Mouse (Mus musculus): ENCODE results near the gene Crbn. TPM values are rescaled to one million over a fixed set of nuclear protein-coding genes. Genes with fewer than 3 reads are reported as not detected.

The Crbn gene
- polyA plus RNA-seq, 1 experiment from 2014 or later = 69.4 TPM

DNA sequence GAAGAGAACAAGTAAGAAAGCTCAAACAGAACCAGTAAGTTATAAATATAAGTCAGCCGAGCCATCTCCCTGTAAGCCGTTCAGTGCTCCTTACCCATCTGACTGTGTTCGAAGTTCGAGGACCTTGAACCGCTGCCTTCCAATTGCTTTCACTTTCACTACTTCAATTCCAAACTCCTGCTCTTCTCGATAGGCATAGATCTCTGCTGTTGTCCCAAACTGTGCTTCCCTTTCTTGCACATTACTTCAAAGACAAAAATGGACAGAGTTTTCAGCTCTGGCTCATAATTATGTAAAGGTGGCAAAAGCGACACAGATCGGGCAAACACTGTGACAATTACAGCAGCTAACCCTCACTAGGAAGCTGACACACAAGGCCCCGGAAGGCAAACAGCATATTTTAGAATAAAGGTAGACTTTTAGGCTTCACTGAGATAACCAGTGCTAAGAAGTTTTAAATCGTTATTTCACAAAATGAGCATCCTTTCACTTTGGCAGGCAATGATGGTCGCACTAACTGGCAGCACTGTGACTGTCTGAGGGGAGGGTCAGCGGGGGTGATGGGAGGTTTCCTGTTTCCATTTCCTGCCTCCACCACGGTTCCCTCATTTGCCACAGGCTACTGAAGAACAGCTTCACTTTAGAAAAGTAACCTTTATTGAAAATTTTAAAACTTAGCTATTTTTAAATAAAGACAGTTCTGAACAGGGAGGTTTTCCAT lies 5.6 kb downstream of the Crbn start:
- H3K4me1 ChIP-seq (replicated peaks) = peaks cover 11% of the 10 kb centered on the region
- no peak overlapping the region for H3K4me2 ChIP-seq
- 92% methylated on average over 13 of the region's 13 CpGs for WGBS
- no peak for ATAC-seq (ENCODE audit: low read depth)
- no peaks in the 10 kb centered on the region for H3K9me3 ChIP-seq
- H3K27me3 ChIP-seq = no peaks in the 10 kb centered on the region
- no peak overlapping the region for H3K4me3 ChIP-seq
- H3K27ac ChIP-seq (replicated peaks) = no peak overlapping the region
- H3K9ac ChIP-seq = no peak overlapping the region
- H3K36me3 ChIP-seq = peaks cover 41% of the 10 kb centered on the region

DNA sequence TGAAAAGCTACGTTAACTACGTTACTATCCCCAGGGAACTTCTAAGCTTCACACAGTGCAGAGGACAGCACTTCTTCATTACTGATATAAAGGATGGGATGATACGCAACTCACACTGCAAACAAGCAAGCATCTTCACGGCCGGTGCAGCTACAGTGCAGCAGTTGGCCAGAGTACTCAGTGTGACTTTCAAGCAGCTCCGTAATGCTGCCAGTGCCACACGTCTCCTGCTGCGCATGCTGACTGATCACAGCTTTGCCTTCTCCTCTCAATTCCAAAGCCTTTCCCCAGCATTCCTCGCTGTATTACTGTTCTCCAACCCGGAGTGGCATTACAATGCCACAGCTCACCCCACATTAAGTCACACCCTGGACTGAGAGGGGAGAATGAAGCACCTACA lies 6.3 kb downstream of the Crbn start:
- no peak for ATAC-seq (ENCODE audit: low read depth)
- 93% methylated on average over 10 of the region's 10 CpGs for WGBS
- peaks cover 47% of the 10 kb centered on the region for H3K36me3 ChIP-seq
- H3K27me3 ChIP-seq = no peaks in the 10 kb centered on the region
- no peak overlapping the region for H3K4me3 ChIP-seq
- no peak overlapping the region for H3K4me2 ChIP-seq
- no peak overlapping the region for H3K27ac ChIP-seq (replicated peaks)
- H3K4me1 ChIP-seq (replicated peaks) = peaks cover 5% of the 10 kb centered on the region
- H3K9ac ChIP-seq = no peak overlapping the region
- no peaks in the 10 kb centered on the region for H3K9me3 ChIP-seq

DNA sequence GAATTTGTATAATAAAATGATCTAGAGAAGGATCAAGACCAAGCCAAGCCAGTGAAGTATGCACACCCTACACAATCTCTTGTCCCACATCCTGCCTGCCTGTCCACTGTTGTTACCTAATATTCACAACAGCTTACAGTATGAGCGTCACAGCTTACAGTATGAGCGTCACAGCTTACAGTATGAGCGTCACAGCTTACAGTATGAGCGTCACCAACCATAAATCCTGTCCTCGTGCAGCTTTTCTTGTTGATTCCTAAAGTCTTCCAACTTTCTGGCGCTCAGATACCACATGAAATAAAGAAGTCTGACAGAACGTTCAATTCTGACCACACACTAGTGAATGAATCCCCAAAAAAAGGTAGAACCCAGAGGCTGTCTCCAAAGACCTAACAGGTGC lies 6.8 kb downstream of the Crbn start:
- H3K4me2 ChIP-seq = no peak overlapping the region
- H3K4me3 ChIP-seq = no peak overlapping the region
- no peak for ATAC-seq (ENCODE audit: low read depth)
- no peaks in the 10 kb centered on the region for H3K27me3 ChIP-seq
- WGBS = 96% methylated on average over 7 of the region's 7 CpGs
- H3K36me3 ChIP-seq = peaks cover 51% of the 10 kb centered on the region
- H3K9ac ChIP-seq = no peak overlapping the region
- H3K9me3 ChIP-seq = no peaks in the 10 kb centered on the region
- H3K4me1 ChIP-seq (replicated peaks) = no peaks in the 10 kb centered on the region
- H3K27ac ChIP-seq (replicated peaks) = no peak overlapping the region

DNA sequence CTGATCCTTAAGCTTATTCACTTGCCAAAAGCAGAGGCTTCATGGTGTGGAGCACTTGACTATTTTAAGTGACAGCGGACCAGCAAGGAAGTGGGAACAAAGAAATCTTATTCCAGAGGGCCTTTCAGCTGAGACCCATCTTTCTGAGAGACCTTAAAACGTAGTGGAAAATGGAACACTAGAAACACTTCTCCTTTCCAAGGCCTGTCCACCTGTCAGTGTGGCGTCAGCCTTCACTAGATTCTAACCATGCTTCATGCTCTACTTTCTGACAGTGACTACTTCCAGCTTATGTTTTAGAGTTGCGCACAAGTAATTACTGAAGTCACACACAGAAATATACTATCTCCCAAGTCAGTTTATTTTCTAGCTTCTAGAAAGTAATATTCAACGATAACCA lies 7.4 kb downstream of the Crbn start:
- Histone ChIP-seq H3K27ac (replicated peaks) (no peak overlapping the region), H3K27me3 (no peaks in the 10 kb centered on the region), H3K9me3 (no peaks in the 10 kb centered on the region), H3K9ac (no peak overlapping the region), H3K4me2 (no peak overlapping the region), H3K4me1 (replicated peaks) (no peaks in the 10 kb centered on the region), H3K4me3 (no peak overlapping the region), H3K36me3 (peaks cover 55% of the 10 kb centered on the region)
- ATAC-seq (ENCODE audit: low read depth) = no peak
- WGBS = 96% methylated on average over 5 of the region's 5 CpGs

DNA sequence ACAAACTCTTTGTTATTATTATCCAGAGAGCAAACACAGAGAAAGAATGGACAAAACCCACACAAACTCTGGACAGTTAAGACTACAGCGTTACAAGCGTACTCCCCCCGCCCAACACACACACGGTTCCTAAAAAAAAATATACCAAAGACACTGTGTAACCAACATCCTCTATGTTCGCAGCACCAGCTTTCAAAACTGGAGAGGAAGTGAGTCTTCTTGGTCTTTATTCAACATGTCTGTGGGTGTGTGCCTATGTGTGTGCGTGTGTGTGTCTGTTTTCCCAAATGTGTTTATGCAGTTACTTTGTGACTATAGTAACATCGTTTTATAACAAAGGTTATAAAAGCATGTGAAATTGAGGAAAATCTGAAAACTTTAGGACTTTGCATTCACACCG lies 8.4 kb downstream of the Crbn start:
- H3K27me3 ChIP-seq = no peaks in the 10 kb centered on the region
- no peak overlapping the region for H3K4me3 ChIP-seq
- no peak for ATAC-seq (ENCODE audit: low read depth)
- H3K4me2 ChIP-seq = no peak overlapping the region
- no peaks in the 10 kb centered on the region for H3K9me3 ChIP-seq
- H3K27ac ChIP-seq (replicated peaks) = no peak overlapping the region
- H3K9ac ChIP-seq = no peak overlapping the region
- 91% methylated on average over 8 of the region's 8 CpGs for WGBS
- H3K36me3 ChIP-seq = peaks cover 65% of the 10 kb centered on the region
- H3K4me1 ChIP-seq (replicated peaks) = no peaks in the 10 kb centered on the region

GRCm38 (mm10) chr6:106787138-106787537 lies 12.7 kb downstream of the Crbn start:
- no peak for ATAC-seq (ENCODE audit: low read depth)
- Histone ChIP-seq H3K36me3 (peaks cover 58% of the 10 kb centered on the region), H3K9me3 (no peaks in the 10 kb centered on the region)

DNA sequence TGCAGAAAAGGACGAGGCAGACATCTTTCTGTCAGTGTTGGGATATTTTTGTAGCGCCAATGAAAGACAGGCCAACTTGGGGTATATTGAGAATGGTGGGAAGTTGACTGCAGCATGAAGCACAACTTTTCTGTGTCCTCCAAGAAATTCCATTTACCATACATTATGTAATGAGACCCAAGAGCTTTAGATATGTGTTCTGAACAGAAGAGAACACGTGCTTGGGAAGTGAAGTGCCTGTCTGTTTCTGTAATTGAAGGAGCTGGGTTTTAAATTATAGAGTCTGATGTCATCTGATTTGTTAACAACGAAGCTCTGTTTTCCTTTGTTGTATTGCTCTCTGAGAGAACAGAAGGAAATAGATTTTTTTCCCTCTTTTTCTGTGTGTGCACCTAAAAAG lies 29.8 kb downstream of the Crbn start:
- H3K27me3 ChIP-seq = no peaks in the 10 kb centered on the region
- no peak overlapping the region for H3K27ac ChIP-seq (replicated peaks)
- H3K4me2 ChIP-seq = peak overlapping the region; percentile 98
- peaks cover 27% of the 10 kb centered on the region for H3K36me3 ChIP-seq
- peak overlapping the region; percentile 76 for H3K9ac ChIP-seq
- H3K9me3 ChIP-seq = no peaks in the 10 kb centered on the region
- 50% methylated on average over 4 of the region's 4 CpGs for WGBS
- no peak for ATAC-seq (ENCODE audit: low read depth)
- peak overlapping the region; percentile 91 for H3K4me3 ChIP-seq
- peaks cover 20% of the 10 kb centered on the region for H3K4me1 ChIP-seq (replicated peaks)

More at GRCm38 (mm10) chr6:106787138-106787537, 12.7 kb downstream of the Crbn start:
- Histone ChIP-seq H3K9ac (no peak overlapping the region), H3K4me1 (replicated peaks) (no peaks in the 10 kb centered on the region), H3K27me3 (no peaks in the 10 kb centered on the region), H3K27ac (replicated peaks) (no peak overlapping the region), H3K4me2 (no peak overlapping the region), H3K4me3 (no peak overlapping the region)
- WGBS = 90% methylated on average over 3 of the region's 3 CpGs

- peaks cover 20% of the 10 kb centered on the region for H3K4me1 ChIP-seq (replicated peaks)
- peak overlapping the region; percentile 98 for H3K4me2 ChIP-seq
- peak overlapping the region; percentile 76 for H3K9ac ChIP-seq
- peak overlapping the region; percentile 91 for H3K4me3 ChIP-seq
- no peaks in the 10 kb centered on the region for H3K27me3 ChIP-seq
- peak overlapping the region; percentile 46; the same call in 1 of the 2 replicates for H3K27ac ChIP-seq (replicated peaks)
- WGBS = 3% methylated on average over 33 of the region's 33 CpGs
- no peaks in the 10 kb centered on the region for H3K9me3 ChIP-seq
- H3K36me3 ChIP-seq = peaks cover 25% of the 10 kb centered on the region
- ATAC-seq (ENCODE audit: low read depth) = peak; percentile 85
Measured at GRCm38 (mm10) chr6:106769290-106769866, 30.5 kb downstream of the Crbn start.

DNA sequence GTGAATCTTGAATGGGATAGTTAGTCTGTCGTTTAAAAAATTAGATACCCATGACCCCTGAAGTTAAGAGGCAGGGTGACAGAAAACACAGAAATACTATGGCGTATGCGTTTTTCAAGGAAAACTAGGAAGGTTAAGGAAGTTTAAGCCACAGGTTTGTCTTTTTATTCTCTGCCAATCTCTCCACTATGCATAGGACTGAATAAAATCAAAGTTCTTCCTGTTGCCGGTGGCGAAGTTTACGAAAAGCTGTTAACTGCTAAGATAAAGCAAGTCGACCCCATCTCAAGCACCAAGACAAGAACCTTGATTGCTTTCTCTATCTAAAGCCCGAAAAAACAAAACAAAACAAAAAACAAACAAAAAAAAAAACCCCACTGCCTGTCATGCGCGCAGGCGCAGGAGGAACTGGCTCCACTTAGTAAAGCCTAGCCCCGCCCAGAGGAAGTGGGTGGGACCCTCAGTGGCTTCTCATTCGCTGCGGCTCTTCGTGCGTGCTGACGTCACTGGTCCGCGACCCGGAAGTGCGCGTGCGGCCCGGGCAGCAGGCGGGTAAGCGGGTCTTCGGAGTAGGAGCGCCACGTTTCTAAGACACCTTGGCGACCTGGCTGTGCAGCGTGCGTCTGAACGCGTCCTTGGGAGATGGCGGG lies 31.1 kb downstream of the Crbn start, which contains the start of gene Trnt1:
Trnt1 (plus strand) TSS at position 481 of the 650 bp plus-strand sequence.
- peak within 1 kb of the TSS; percentile 76 for H3K9ac ChIP-seq
- peak within 1 kb of the TSS; percentile 98 for H3K4me2 ChIP-seq
- H3K27ac ChIP-seq (replicated peaks) = peak within 1 kb of the TSS; percentile 46; the same call in 1 of the 2 replicates
- peak within 1 kb of the TSS; percentile 91 for H3K4me3 ChIP-seq
- peaks cover 22% of the 10 kb centered on the region for H3K36me3 ChIP-seq
- H3K4me1 ChIP-seq (replicated peaks) = peaks cover 20% of the 10 kb centered on the region
- WGBS = 10% methylated on average over 35 of the region's 35 CpGs
- H3K9me3 ChIP-seq = no peaks in the 10 kb centered on the region
- H3K27me3 ChIP-seq = no peaks in the 10 kb centered on the region
- peak; percentile 100 for ATAC-seq (ENCODE audit: low read depth)

DNA sequence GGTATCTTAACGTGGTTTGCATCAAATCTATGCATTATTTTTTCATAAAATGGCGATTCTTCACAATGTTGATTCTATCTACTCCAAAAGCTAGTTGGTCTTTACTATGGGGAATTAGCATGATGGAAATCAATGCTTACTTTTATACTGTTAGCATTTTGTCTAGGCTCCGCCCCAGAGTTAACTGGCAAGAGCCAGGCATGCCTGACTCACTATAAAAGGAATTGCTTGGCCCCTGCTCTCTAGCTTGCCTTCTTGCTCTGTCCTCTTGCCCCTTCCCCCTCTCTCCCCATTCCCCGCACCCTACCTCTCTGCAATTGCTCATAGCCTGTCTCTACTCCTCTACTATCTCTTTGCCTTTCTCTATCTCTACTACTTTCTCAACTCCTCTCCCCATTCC lies 33.1 kb downstream of the Crbn start:
- 78% methylated on average over 4 of the region's 4 CpGs for WGBS
- H3K4me2 ChIP-seq = no peak overlapping the region
- H3K27me3 ChIP-seq = no peaks in the 10 kb centered on the region
- no peaks in the 10 kb centered on the region for H3K9me3 ChIP-seq
- no peak overlapping the region for H3K9ac ChIP-seq
- no peak overlapping the region for H3K27ac ChIP-seq (replicated peaks)
- peaks cover 20% of the 10 kb centered on the region for H3K4me1 ChIP-seq (replicated peaks)
- no peak for ATAC-seq (ENCODE audit: low read depth)
- H3K4me3 ChIP-seq = no peak overlapping the region
- peaks cover 6% of the 10 kb centered on the region for H3K36me3 ChIP-seq

GRCm38 (mm10) chr6:106765892-106766291 lies 34.0 kb downstream of the Crbn start:
- Histone ChIP-seq H3K9ac (no peak overlapping the region), H3K4me3 (no peak overlapping the region), H3K4me1 (replicated peaks) (peaks cover 19% of the 10 kb centered on the region), H3K27me3 (no peaks in the 10 kb centered on the region), H3K9me3 (no peaks in the 10 kb centered on the region), H3K4me2 (no peak overlapping the region), H3K36me3 (no peaks in the 10 kb centered on the region), H3K27ac (replicated peaks) (no peak overlapping the region)
- no peak for ATAC-seq (ENCODE audit: low read depth)
- 74% methylated on average over 1 of the region's 1 CpGs for WGBS

DNA sequence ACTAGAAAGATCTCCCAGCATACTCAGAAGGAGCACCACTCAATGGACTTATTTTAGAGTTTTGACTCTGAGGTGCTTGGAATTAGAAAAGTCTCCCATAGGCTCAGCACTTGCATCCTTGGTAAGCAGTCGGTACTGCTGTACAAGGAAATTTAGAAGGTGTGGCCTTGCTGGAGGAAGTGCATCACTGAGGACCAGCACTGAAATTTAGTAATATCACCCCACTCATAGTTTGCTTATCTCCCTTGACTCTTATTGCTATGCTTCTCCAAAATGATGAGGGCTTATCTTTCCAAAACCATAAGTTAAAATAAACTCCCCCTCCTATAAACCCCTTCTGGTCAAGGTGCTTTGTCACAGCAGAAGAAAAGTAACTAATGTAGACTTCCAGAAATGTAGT lies 38.4 kb downstream of the Crbn start:
- Histone ChIP-seq H3K4me1 (replicated peaks) (no peaks in the 10 kb centered on the region), H3K4me2 (no peak overlapping the region), H3K36me3 (no peaks in the 10 kb centered on the region), H3K4me3 (no peak overlapping the region), H3K9me3 (no peaks in the 10 kb centered on the region), H3K27ac (replicated peaks) (no peak overlapping the region), H3K9ac (no peak overlapping the region), H3K27me3 (no peaks in the 10 kb centered on the region)
- ATAC-seq (ENCODE audit: low read depth) = no peak
- WGBS = 84% methylated on average over 1 of the region's 1 CpGs
